Comparison of ENCODE assay signal across 14 mouse cellular contexts in the genomic region with DNA sequence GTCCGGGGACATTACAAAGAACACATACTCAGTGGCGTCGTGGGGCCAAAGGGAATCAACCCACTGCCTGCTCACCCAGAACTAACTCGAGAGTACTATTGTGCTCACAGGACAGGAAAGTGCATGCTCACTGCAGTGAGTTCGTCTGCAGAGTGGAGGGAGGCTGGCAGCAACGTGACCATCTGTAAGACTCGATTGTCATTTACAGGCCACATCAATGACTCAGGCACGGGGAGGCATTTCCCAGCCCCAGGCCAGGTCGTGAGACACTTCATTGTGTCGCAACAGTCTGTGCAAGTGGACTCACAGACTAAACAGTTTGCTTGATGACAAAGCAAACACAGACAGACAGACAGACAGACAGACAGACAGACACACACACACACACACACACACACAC.
DNase-seq lines count a peak whose midpoint lies in the region.
"Had no signal": no experiment of that assay in that cellular context is flagged by ENCODE, and none has a peak within 500 bp of the region (broad histone marks: within the 10 kb centered on the region; RNA-seq: fewer than 3 reads in every experiment).

No protein-coding gene starts in this region.

- peak; percentile 32 for DNase-seq in layer of hippocampus, adult 9-11 months
- no peak for DNase-seq in layer of hippocampus, adult 9-10 months (ENCODE audit: low spot score)
- DNase-seq in retina, postnatal 1 day = peak; percentile 54
- no peak for DNase-seq in retina, embryonic 14.5 days (ENCODE audit: low spot score)
- peak; percentile 59 for DNase-seq in adrenal gland, postnatal 14 days
- no peak for DNase-seq in cerebellum, postnatal 36 days
- DNase-seq in kidney, postnatal 10 days = no peak
- DNase-seq: cerebellum, adult 11 months; cerebellum, postnatal 25 days; forebrain, postnatal 0 days; layer of hippocampus, postnatal 36 days; liver, embryonic 13.5 days; lung, postnatal 14 days; right cerebral cortex, adult 18-20 months had no signal

Comparison
In these comparisons a context has a peak if more than half of its experiments do, and no peak if none do; other contexts are left out.
1. DNase-seq: peak in layer of hippocampus, adult 9-11 months (single experiment), retina, postnatal 1 day (single experiment) and adrenal gland, postnatal 14 days (single experiment); none in layer of hippocampus, adult 9-10 months (single experiment), retina, embryonic 14.5 days (single experiment), cerebellum, postnatal 36 days (0 of 2) and kidney, postnatal 10 days (single experiment).